Mouse (Mus musculus): Measurements from ENCODE around the gene Hcn1.
"Not testable (repeated sequence)": the region's sequence is repeated elsewhere in the genome, so short reads cannot be mapped to it uniquely, and the experiment has no call there.

Gene Hcn1

GRCm38 (mm10) chr13:118022891-118023290 lies 420.8 kb downstream of the Hcn1 start:
- intact Hi-C loops (cut with DNase I) = not testable (repeated sequence)

GRCm38 (mm10) chr13:118023381-118023780 lies 421.3 kb downstream of the Hcn1 start:
- intact Hi-C loops (cut with DNase I) = no loop called here

GRCm38 (mm10) chr13:118026510-118026909 lies 424.4 kb downstream of the Hcn1 start:
- intact Hi-C loops (cut with DNase I) = no loop called here

GRCm38 (mm10) chr13:118027868-118028267 lies 425.7 kb downstream of the Hcn1 start:
- intact Hi-C loops (cut with DNase I) = no loop called here

GRCm38 (mm10) chr13:118028662-118029061 lies 426.5 kb downstream of the Hcn1 start:
- intact Hi-C loops (cut with DNase I) = no loop called here

- intact Hi-C loops (cut with DNase I) = no loop called here
Observed at GRCm38 (mm10) chr13:118029579-118029978, 427.5 kb downstream of the Hcn1 start.

GRCm38 (mm10) chr13:118035598-118035997 lies 433.5 kb downstream of the Hcn1 start:
- intact Hi-C loops (cut with DNase I) = no loop called here
